Mouse (Mus musculus): ENCODE measurements around the gene Gsdma3.

DNA sequence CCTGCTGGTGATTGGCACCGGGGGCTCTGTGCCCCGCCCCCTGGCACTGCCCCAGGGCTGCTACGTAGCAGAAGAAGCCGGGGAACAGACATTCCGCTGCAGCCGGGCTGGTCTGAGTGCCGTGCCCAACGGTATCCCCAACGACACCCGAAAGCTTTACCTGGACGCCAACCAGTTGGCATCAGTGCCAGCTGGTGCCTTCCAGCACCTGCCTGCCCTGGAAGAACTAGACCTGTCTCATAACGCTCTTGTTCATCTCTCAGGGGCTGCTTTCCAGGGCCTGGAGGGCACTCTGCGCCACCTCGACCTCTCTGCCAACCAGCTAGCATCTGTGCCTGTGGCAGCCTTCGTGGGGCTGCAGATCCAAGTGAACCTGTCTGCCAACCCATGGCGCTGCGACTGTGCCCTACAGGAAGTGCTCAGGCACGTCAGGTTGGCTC is 27.3 kb upstream of the Gsdma3 start:
- no peak for TF ChIP-seq CTCF (IDR thresholded peaks at IDR 0.05; ENCODE audit: control insufficient read depth, insufficient read depth, low read length)
- no peak for TF ChIP-seq POLR2A (IDR thresholded peaks at IDR 0.05; ENCODE audit: borderline replicate concordance, control insufficient read depth, low read depth, low read length)
